Mouse (Mus musculus): ENCODE results near the gene Olfr623. TPM values are rescaled to one million over a fixed set of nuclear protein-coding genes. Genes with fewer than 3 reads are reported as not detected.

Olfr623 gene
- polyA plus RNA-seq, 1 experiment from 2014 or later: not detected

Other genes starting within 250 kb of the Olfr623 start
- not detected in 2 replicates for gene Usp17lc, start 248.6 kb downstream of the Olfr623 start, polyA plus RNA-seq (2015; fragmentation: Nextera tagmentation; extraction: Ambion mirVana)
- not detected in 2 replicates for gene Olfr605, start 218.3 kb downstream of the Olfr623 start, polyA plus RNA-seq (2015; fragmentation: Nextera tagmentation; extraction: Ambion mirVana)
- gene Olfr606, start 214.7 kb downstream of the Olfr623 start, polyA plus RNA-seq (2015; fragmentation: Nextera tagmentation; extraction: Ambion mirVana): not detected in 2 replicates
- not detected in 2 replicates for gene Olfr607, start 199.5 kb downstream of the Olfr623 start, polyA plus RNA-seq (2015; fragmentation: Nextera tagmentation; extraction: Ambion mirVana)
- not detected in 2 replicates for gene Olfr608, start 193.8 kb downstream of the Olfr623 start, polyA plus RNA-seq (2015; fragmentation: Nextera tagmentation; extraction: Ambion mirVana)
- not detected in 2 replicates for gene Olfr609, start 165.6 kb downstream of the Olfr623 start, polyA plus RNA-seq (2015; fragmentation: Nextera tagmentation; extraction: Ambion mirVana)
- gene Olfr610, start 151.6 kb downstream of the Olfr623 start, polyA plus RNA-seq (2015; fragmentation: Nextera tagmentation; extraction: Ambion mirVana): not detected in 2 replicates
- gene Olfr611, start 142.9 kb downstream of the Olfr623 start, polyA plus RNA-seq (2015; fragmentation: Nextera tagmentation; extraction: Ambion mirVana): not detected in 2 replicates
- not detected in 2 replicates for gene Olfr612, start 121.0 kb downstream of the Olfr623 start, polyA plus RNA-seq (2015; fragmentation: Nextera tagmentation; extraction: Ambion mirVana)
- not detected in 2 replicates for gene Olfr613, start 115.6 kb downstream of the Olfr623 start, polyA plus RNA-seq (2015; fragmentation: Nextera tagmentation; extraction: Ambion mirVana)
- gene Olfr615, start 107.6 kb downstream of the Olfr623 start, polyA plus RNA-seq (2015; fragmentation: Nextera tagmentation; extraction: Ambion mirVana): not detected in 2 replicates
- gene Olfr616, start 94.6 kb downstream of the Olfr623 start, polyA plus RNA-seq (2015; fragmentation: Nextera tagmentation; extraction: Ambion mirVana): not detected in 2 replicates
- gene Olfr617, start 90.6 kb downstream of the Olfr623 start, polyA plus RNA-seq (2015; fragmentation: Nextera tagmentation; extraction: Ambion mirVana): not detected in 2 replicates
- not detected in 2 replicates for gene Olfr618, start 73.6 kb downstream of the Olfr623 start, polyA plus RNA-seq (2015; fragmentation: Nextera tagmentation; extraction: Ambion mirVana)
- gene Olfr619, start 63.1 kb downstream of the Olfr623 start, polyA plus RNA-seq (2015; fragmentation: Nextera tagmentation; extraction: Ambion mirVana): not detected in 2 replicates
- gene Olfr620, start 51.2 kb downstream of the Olfr623 start, polyA plus RNA-seq (2015; fragmentation: Nextera tagmentation; extraction: Ambion mirVana): not detected in 2 replicates
- gene Olfr622, start 21.0 kb downstream of the Olfr623 start, polyA plus RNA-seq (2015; fragmentation: Nextera tagmentation; extraction: Ambion mirVana): not detected in 2 replicates
- gene Olfr624, start 7.5 kb upstream of the Olfr623 start, polyA plus RNA-seq (2015; fragmentation: Nextera tagmentation; extraction: Ambion mirVana): 0.05 TPM in 1 of 2 replicates, not detected in the other
- not detected in 2 replicates for gene Olfr625-ps1, start 19.0 kb upstream of the Olfr623 start, polyA plus RNA-seq (2015; fragmentation: Nextera tagmentation; extraction: Ambion mirVana)
- not detected in 2 replicates for gene Olfr243, start 51.0 kb upstream of the Olfr623 start, polyA plus RNA-seq (2015; fragmentation: Nextera tagmentation; extraction: Ambion mirVana)
- gene Olfr628, start 66.7 kb upstream of the Olfr623 start, polyA plus RNA-seq (2015; fragmentation: Nextera tagmentation; extraction: Ambion mirVana): not detected in 2 replicates
- not detected in 2 replicates for gene Olfr629, start 81.2 kb upstream of the Olfr623 start, polyA plus RNA-seq (2015; fragmentation: Nextera tagmentation; extraction: Ambion mirVana)
- not detected in 2 replicates for gene Olfr630, start 93.6 kb upstream of the Olfr623 start, polyA plus RNA-seq (2015; fragmentation: Nextera tagmentation; extraction: Ambion mirVana)
- gene Olfr69, start 107.9 kb upstream of the Olfr623 start, polyA plus RNA-seq (2015; fragmentation: Nextera tagmentation; extraction: Ambion mirVana): not detected in 2 replicates
- not detected in 2 replicates for gene Olfr68, start 116.0 kb upstream of the Olfr623 start, polyA plus RNA-seq (2015; fragmentation: Nextera tagmentation; extraction: Ambion mirVana)
- gene Olfr67, start 128.1 kb upstream of the Olfr623 start, polyA plus RNA-seq (2015; fragmentation: Nextera tagmentation; extraction: Ambion mirVana): not detected in 2 replicates
- gene Hbb-bt, start 150.3 kb upstream of the Olfr623 start, polyA plus RNA-seq (2015; fragmentation: Nextera tagmentation; extraction: Ambion mirVana): 4,593 and 5,475 TPM in 2 replicates
- 15,216 and 18,375 TPM in 2 replicates for gene Hbb-bs, start 164.4 kb upstream of the Olfr623 start, polyA plus RNA-seq (2015; fragmentation: Nextera tagmentation; extraction: Ambion mirVana)
- not detected in 2 replicates for gene Hbb-bh2, start 176.8 kb upstream of the Olfr623 start, polyA plus RNA-seq (2015; fragmentation: Nextera tagmentation; extraction: Ambion mirVana)
- gene Hbb-bh1, start 179.5 kb upstream of the Olfr623 start, polyA plus RNA-seq (2015; fragmentation: Nextera tagmentation; extraction: Ambion mirVana): 2.2 and 2.4 TPM in 2 replicates
- 176 and 183 TPM in 2 replicates for gene Hbb-y, start 189.5 kb upstream of the Olfr623 start, polyA plus RNA-seq (2015; fragmentation: Nextera tagmentation; extraction: Ambion mirVana)
- not detected in 2 replicates for gene Olfr66, start 222.6 kb upstream of the Olfr623 start, polyA plus RNA-seq (2015; fragmentation: Nextera tagmentation; extraction: Ambion mirVana)
- gene Olfr64, start 230.8 kb upstream of the Olfr623 start, polyA plus RNA-seq (2015; fragmentation: Nextera tagmentation; extraction: Ambion mirVana): not detected in 2 replicates
- not detected in 2 replicates for gene Olfr65, start 239.8 kb upstream of the Olfr623 start, polyA plus RNA-seq (2015; fragmentation: Nextera tagmentation; extraction: Ambion mirVana)